Mouse (Mus musculus): ENCODE results near the gene Taco1.
"Not testable (repeated sequence)": the region's sequence is repeated elsewhere in the genome, so short reads cannot be mapped to it uniquely, and the experiment has no call there.

The Taco1 gene

GRCm38 (mm10) chr11:106065923-106066571 lies at the start of gene Taco1:
TSS of gene Taco1 (plus strand) at chr11:106066061.
- DNase-seq (ENCODE audit: low spot score in 2 of 2): peak; percentile 91 to 93

GRCm38 (mm10) chr11:106016440-106016839 lies 49.4 kb upstream of the Taco1 start:
- DNase-seq (ENCODE audit: low spot score in 2 of 2): no peak

GRCm38 (mm10) chr11:106020051-106020763 lies 45.7 kb upstream of the Taco1 start:
- peak in 1 of 2 experiments; percentile 31 for DNase-seq (ENCODE audit: low spot score in 2 of 2)

GRCm38 (mm10) chr11:106025774-106026173 lies 40.1 kb upstream of the Taco1 start:
- no peak for DNase-seq (ENCODE audit: low spot score in 2 of 2)

GRCm38 (mm10) chr11:106026465-106027151 lies 39.3 kb upstream of the Taco1 start:
- DNase-seq (ENCODE audit: low spot score in 2 of 2): peak; percentile 52 to 63

GRCm38 (mm10) chr11:106027607-106028006 lies 38.3 kb upstream of the Taco1 start:
- DNase-seq (ENCODE audit: low spot score in 2 of 2): no peak

GRCm38 (mm10) chr11:106032074-106032473 lies 33.8 kb upstream of the Taco1 start:
- DNase-seq (ENCODE audit: low spot score in 2 of 2): not testable (repeated sequence)

- DNase-seq (ENCODE audit: low spot score in 2 of 2): no peak
Measured at GRCm38 (mm10) chr11:106033491-106033919, 32.4 kb upstream of the Taco1 start.

- DNase-seq (ENCODE audit: low spot score in 2 of 2): no peak
Measured at GRCm38 (mm10) chr11:106034986-106035385, 30.9 kb upstream of the Taco1 start.

GRCm38 (mm10) chr11:106036548-106037417 lies 29.1 kb upstream of the Taco1 start, which contains the start of gene Dcaf7:
TSS of gene Dcaf7 (plus strand) at chr11:106036872.
- peak; percentile 96 to 98 for DNase-seq (ENCODE audit: low spot score in 2 of 2)

- peak; percentile 48 to 75 for DNase-seq (ENCODE audit: low spot score in 2 of 2)
Measured at GRCm38 (mm10) chr11:106037418-106037751, 28.5 kb upstream of the Taco1 start.

GRCm38 (mm10) chr11:106044349-106044748 lies 21.5 kb upstream of the Taco1 start:
- no peak for DNase-seq (ENCODE audit: low spot score in 2 of 2)

GRCm38 (mm10) chr11:106045256-106045655 lies 20.6 kb upstream of the Taco1 start:
- DNase-seq (ENCODE audit: low spot score in 2 of 2): no peak

GRCm38 (mm10) chr11:106045780-106046179 lies 20.1 kb upstream of the Taco1 start:
- no peak for DNase-seq (ENCODE audit: low spot score in 2 of 2)

GRCm38 (mm10) chr11:106046584-106046983 lies 19.3 kb upstream of the Taco1 start:
- no peak for DNase-seq (ENCODE audit: low spot score in 2 of 2)

GRCm38 (mm10) chr11:106053921-106054320 lies 11.9 kb upstream of the Taco1 start:
- DNase-seq (ENCODE audit: low spot score in 2 of 2): no peak

- DNase-seq (ENCODE audit: low spot score in 2 of 2): no peak
Measured at GRCm38 (mm10) chr11:106054600-106054999, 11.3 kb upstream of the Taco1 start.

GRCm38 (mm10) chr11:106055341-106055740 lies 10.5 kb upstream of the Taco1 start:
- no peak for DNase-seq (ENCODE audit: low spot score in 2 of 2)

GRCm38 (mm10) chr11:106056819-106057491 lies 8.9 kb upstream of the Taco1 start:
- DNase-seq (ENCODE audit: low spot score in 2 of 2): no peak

- DNase-seq (ENCODE audit: low spot score in 2 of 2): no peak
Measured at GRCm38 (mm10) chr11:106058020-106058419, 7.8 kb upstream of the Taco1 start.

GRCm38 (mm10) chr11:106060549-106060948 lies 5.3 kb upstream of the Taco1 start:
- DNase-seq (ENCODE audit: low spot score in 2 of 2): no peak
